Mouse (Mus musculus) heart, embryonic 12.5 days (tissue): Measurements from ENCODE around the gene Tnni1. TPM values are rescaled to one million over a fixed set of nuclear protein-coding genes. Genes with fewer than 3 reads are reported as not detected.

Source experiments
- ATAC-seq: fragments of 200-750 bp; cut with Nextera tagmentation; 2 replicates; pipeline ENCODE4 v1.8.0; 2017; ENCODE audit warnings: moderate TSS enrichment, moderate library complexity; ENCODE audit not compliant: insufficient number of reproducible peaks, low FRiP score
- H3K27ac ChIP-seq: fragments of 300-500 bp; sonication (generic); 2 replicates; pipeline ENCODE4 v1.5.1; 2016; ENCODE audit warnings: mild to moderate bottlenecking, moderate library complexity; ENCODE audit not compliant: poor library complexity, severe bottlenecking
- H3K27me3 ChIP-seq: fragments of 300-500 bp; sonication (generic); replicated peaks from 2 replicates; pipeline ENCODE4 v1.6.1; 2016; ENCODE audit warnings: mild to moderate bottlenecking, moderate library complexity
- H3K36me3 ChIP-seq: fragments of 300-500 bp; sonication (generic); 2 replicates; pipeline ENCODE4 v1.6.1; 2016; ENCODE audit warnings: mild to moderate bottlenecking, moderate library complexity
- H3K4me1 ChIP-seq: fragments of 300-500 bp; sonication (generic); replicated peaks from 2 replicates; pipeline ENCODE4 v1.6.1; 2016; ENCODE audit warnings: mild to moderate bottlenecking
- H3K4me2 ChIP-seq: fragments of 300-500 bp; sonication (generic); 2 replicates; pipeline ENCODE4 v1.6.1; 2016; ENCODE audit warnings: mild to moderate bottlenecking, moderate library complexity
- H3K4me3 ChIP-seq: fragments of 300-500 bp; sonication (generic); 2 replicates; pipeline ENCODE4 v1.5.1; 2016; ENCODE audit warnings: mild to moderate bottlenecking
- H3K9ac ChIP-seq: fragments of 300-500 bp; sonication (generic); 2 replicates; pipeline ENCODE4 v1.6.1; 2016; ENCODE audit warnings: mild to moderate bottlenecking, moderate library complexity
- H3K9me3 ChIP-seq: fragments of 300-500 bp; sonication (generic); replicated peaks from 2 replicates; pipeline ENCODE4 v1.6.1; 2016; ENCODE audit warnings: mild to moderate bottlenecking, moderate library complexity
- WGBS: fragments of 180-500 bp; shearing (Covaris S2); methylation state at CpG from one replicate; pipeline ENCODE4 v1.1.7; 2016; 5-methylcytosine and 5-hydroxymethylcytosine counted together
- polyA plus RNA-seq: library from polyadenylated mRNA; unstranded; fragments of >200 nt; fragmentation: Nextera tagmentation; extraction: Ambion mirVana; gene quantifications from 2 replicates; pipeline ENCODE4 v1.2.1, GENCODE M21; 2016

Gene Tnni1
- polyA plus RNA-seq, 1 experiment from 2014 or later: 3,113 TPM

DNA sequence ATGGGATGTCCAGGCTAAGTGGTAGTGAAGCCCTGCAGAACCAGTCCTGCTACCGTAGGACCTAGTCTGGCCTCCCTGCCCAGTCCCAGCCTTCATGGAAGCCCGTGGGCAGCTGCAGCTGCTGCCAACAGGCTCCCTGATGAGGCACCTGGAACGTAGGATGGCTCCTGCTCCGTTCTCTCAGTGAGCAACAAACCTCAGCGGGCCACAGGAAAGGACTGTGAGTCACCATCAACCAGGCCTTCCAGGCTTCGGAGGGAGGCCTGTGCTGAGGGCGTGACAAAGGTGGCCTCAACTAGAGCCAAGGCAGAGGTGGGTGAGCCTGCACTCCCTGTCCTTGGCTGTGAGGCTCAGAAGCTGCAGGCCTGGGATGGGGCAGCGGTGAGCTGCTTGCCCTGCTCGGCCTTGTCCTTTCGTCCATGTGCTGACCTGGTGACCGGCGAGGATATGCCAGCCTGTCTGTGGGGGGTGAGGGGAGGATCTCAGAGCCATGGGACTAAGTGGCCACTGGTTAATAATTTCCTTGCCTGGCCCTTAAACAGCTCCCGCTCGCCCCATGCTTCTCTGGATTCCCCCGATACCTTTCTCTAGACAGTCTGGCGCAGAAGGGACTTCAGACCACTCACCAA, 41.6 kb downstream of the Tnni1 start:
- H3K27ac ChIP-seq: no peak overlapping the region
- 78% methylated on average over 16 of the region's 16 CpGs for whole genome bisulfite sequencing
- no peak overlapping the region for H3K4me3 ChIP-seq
- H3K4me1 ChIP-seq: peaks cover 35% of the 10 kb centered on the region; the same call in 1 of the 2 replicates
- H3K27me3 ChIP-seq: peaks cover 50% of the 10 kb centered on the region
- no peaks in the 10 kb centered on the region for H3K36me3 ChIP-seq
- no peak overlapping the region for H3K4me2 ChIP-seq
- H3K9ac ChIP-seq: no peak overlapping the region
- H3K9me3 ChIP-seq: no peaks in the 10 kb centered on the region
- ATAC-seq: no peak

DNA sequence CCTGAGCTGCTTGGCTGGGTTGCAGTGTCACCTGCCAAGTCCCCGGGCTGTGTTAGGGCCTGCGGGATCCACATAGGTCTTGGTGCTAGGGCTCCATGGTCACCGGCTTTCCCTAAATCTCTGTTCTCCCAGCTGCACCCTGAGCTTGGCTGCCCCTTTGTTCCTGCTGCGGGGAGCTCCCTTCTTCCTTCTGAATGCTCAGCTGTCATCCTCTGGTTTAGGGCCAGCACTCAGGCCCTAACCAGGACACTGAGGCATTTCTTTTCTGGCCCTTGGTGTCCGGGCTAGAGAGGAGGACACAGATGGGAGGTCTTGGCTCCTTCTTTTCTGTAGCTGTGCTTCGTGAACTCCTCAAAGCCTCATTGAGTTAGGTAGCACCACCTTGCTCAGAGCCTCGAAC, 42.5 kb downstream of the Tnni1 start:
- WGBS: 85% methylated on average over 7 of the region's 7 CpGs
- ATAC-seq: no peak
- Histone ChIP-seq H3K4me2 (no peak overlapping the region), H3K4me3 (no peak overlapping the region), H3K27me3 (peaks cover 50% of the 10 kb centered on the region), H3K36me3 (no peaks in the 10 kb centered on the region), H3K9me3 (no peaks in the 10 kb centered on the region), H3K4me1 (peaks cover 33% of the 10 kb centered on the region; the same call in 1 of the 2 replicates), H3K9ac (no peak overlapping the region), H3K27ac (no peak overlapping the region)

DNA sequence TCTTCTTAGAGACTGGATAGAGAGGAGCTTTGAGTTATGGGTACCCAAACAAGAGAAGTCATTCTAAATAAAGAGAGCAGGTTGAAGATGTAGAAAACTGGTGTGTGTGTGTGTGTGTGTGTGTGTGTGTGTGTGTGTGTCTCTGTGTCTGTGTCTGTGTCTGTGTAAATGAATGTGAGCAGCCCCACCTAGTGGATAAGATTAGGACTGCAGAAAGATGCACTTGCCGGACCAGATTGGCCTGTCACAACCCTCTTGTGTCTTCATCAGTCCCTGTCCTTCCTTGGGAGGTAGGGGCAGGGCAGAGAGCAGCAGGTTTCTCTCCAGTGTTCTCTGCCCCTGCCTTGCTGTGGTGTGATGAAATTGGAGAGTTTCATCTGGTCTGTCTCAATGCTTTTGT, 49.7 kb downstream of the Tnni1 start:
- Histone ChIP-seq H3K9me3 (no peaks in the 10 kb centered on the region), H3K4me2 (no peak overlapping the region), H3K36me3 (no peaks in the 10 kb centered on the region), H3K4me1 (peaks cover 40% of the 10 kb centered on the region), H3K27me3 (no peaks in the 10 kb centered on the region; the same call in 1 of the 2 replicates), H3K4me3 (no peak overlapping the region), H3K9ac (no peak overlapping the region), H3K27ac (no peak overlapping the region)
- 29% methylated on average over 1 of the region's 1 CpGs for WGBS
- ATAC-seq: no peak

DNA sequence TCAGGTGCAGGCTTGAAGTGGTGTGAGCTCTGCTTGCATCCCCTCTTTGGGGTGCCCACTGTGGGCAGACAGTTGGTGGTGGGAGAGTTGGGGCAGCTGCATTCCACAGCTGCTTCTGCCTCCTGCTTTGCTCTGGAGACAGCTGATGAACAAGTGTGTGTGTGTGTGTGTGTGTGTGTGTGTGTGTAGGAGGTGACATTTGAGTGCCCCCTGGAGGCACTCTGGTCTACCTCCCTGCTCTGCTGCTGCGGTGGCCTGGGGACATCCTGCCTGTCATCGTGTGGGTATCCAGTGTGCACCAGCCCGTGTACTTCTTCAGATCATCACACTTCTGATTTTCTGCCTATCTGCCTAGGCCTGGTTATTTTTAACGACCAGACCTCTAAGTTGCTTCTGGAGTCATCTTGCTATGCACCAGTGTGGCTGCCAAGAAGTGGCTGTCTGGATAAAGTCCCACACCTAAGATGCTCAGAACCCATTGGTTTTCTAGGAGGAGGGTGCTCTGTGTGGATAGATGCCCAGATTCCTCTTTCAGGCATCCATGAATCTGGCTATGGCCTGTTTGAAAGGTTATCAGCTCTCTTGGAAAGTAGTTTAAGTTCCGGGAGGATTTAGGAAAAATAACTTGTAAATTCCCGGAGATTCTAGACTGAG, 55.1 kb downstream of the Tnni1 start:
- Histone ChIP-seq H3K9ac (peak overlapping the region; percentile 34; the same call in 1 of the 2 replicates), H3K27ac (peak overlapping the region; percentile 97), H3K9me3 (no peaks in the 10 kb centered on the region), H3K36me3 (peaks cover 7% of the 10 kb centered on the region; the same call in 1 of the 2 replicates), H3K4me2 (no peak overlapping the region), H3K4me3 (no peak overlapping the region), H3K4me1 (peaks cover 74% of the 10 kb centered on the region), H3K27me3 (no peaks in the 10 kb centered on the region)
- 37% methylated on average over 6 of the region's 6 CpGs for WGBS
- no peak for ATAC-seq

DNA sequence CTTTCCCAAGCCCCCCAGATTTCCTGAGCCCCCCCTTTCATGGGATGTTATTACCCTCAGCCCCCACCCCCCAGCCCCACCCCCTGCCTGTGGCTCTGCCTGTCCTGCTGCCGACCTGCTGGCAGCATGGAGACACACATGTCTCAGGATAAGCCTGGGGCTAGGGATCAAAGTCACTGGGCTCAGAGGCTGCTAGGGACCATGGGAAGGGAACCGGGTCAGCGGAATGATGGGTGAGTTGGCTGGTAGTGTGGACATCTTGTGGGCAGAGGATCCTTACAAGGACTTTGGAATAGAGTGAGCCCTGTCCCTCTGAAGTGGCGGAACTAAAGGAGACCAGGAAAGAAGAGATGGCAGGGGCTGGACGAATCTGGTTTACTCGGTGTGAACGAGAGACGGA, 55.7 kb downstream of the Tnni1 start:
- no peak for ATAC-seq
- Histone ChIP-seq H3K9ac (peak overlapping the region; percentile 34; the same call in 1 of the 2 replicates), H3K4me1 (peaks cover 71% of the 10 kb centered on the region), H3K27ac (peak overlapping the region; percentile 97), H3K4me2 (no peak overlapping the region), H3K27me3 (no peaks in the 10 kb centered on the region), H3K4me3 (no peak overlapping the region), H3K36me3 (peaks cover 10% of the 10 kb centered on the region; the same call in 1 of the 2 replicates), H3K9me3 (no peaks in the 10 kb centered on the region)
- WGBS: 64% methylated on average over 8 of the region's 8 CpGs

DNA sequence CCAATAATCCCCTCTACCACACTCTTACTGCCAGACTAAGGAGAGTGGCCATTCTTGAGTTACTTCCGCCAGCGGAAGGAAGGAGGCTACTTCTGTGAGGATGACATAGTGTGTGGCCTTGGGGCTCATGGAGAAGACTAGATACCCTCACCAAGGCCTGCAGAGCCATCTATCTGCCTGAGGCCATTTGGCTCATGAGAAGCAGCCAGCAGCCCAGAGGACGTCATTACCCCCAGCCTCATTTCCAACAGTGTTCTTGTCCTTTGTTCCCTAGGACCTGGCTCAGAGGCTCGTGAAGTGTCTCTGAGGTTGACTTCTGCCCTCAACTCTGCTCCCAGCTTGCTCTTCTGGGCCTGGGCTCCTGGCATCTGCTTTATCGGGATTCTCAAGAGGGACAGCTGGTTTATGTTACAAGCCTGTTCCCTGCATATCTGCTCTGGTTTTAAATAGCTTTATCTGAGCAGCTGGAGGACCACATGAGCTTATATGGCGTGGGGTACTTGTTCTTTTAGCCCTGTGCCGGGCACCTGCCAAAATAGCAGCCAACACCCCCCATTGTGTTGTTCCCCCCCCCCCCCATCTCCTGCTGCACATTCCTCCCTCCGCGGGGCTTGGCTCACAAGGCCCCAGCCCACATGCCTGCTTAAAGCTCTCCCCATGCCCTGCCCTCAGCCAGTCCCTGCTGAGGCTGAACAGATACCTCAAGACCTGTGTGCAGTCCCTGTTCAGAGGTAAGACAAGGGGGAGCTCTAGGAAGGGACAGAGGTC, 56.7 kb downstream of the Tnni1 start, which contains the start of gene Tnnt2:
TSS of gene Tnnt2 (plus strand) at position 639 of the 768 bp plus-strand sequence.
- Histone ChIP-seq H3K9ac (peak within 1 kb of the TSS; percentile 95), H3K4me3 (peak within 1 kb of the TSS; percentile 67), H3K9me3 (no peaks in the 10 kb centered on the region), H3K27ac (peak within 1 kb of the TSS; percentile 97), H3K36me3 (peaks cover 19% of the 10 kb centered on the region), H3K4me2 (peak within 1 kb of the TSS; percentile 68), H3K4me1 (peaks cover 72% of the 10 kb centered on the region), H3K27me3 (no peaks in the 10 kb centered on the region)
- 17% methylated on average over 9 of the region's 9 CpGs for WGBS
- ATAC-seq: peak; percentile 80

DNA sequence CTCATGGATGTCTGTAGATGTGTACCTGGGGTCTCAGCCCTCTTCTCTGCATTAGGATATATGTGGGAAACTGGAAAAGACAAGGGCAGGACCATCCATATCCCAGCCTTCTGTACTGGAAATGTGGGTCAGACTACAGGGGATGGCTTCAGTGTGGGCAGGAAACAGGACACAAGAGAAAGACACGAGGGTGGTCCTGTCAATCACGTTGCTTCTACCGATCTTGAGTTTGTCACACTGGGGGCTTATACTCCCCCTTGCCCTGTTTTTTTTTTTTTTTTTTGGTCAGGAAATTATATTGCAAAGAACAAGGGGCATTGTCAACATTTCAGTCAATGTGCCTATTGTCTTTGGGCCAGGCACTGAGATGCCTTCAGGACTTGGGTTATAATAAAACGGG, 59.4 kb downstream of the Tnni1 start:
- no peaks in the 10 kb centered on the region for H3K27me3 ChIP-seq
- no peak for ATAC-seq
- peak overlapping the region; percentile 68 for H3K4me2 ChIP-seq
- peak overlapping the region; percentile 95 for H3K9ac ChIP-seq
- peak overlapping the region; percentile 96 for H3K27ac ChIP-seq
- peaks cover 77% of the 10 kb centered on the region for H3K4me1 ChIP-seq
- H3K9me3 ChIP-seq: no peaks in the 10 kb centered on the region
- WGBS: 32% methylated on average over 4 of the region's 4 CpGs
- H3K4me3 ChIP-seq: peak overlapping the region; percentile 67
- peaks cover 44% of the 10 kb centered on the region for H3K36me3 ChIP-seq

DNA sequence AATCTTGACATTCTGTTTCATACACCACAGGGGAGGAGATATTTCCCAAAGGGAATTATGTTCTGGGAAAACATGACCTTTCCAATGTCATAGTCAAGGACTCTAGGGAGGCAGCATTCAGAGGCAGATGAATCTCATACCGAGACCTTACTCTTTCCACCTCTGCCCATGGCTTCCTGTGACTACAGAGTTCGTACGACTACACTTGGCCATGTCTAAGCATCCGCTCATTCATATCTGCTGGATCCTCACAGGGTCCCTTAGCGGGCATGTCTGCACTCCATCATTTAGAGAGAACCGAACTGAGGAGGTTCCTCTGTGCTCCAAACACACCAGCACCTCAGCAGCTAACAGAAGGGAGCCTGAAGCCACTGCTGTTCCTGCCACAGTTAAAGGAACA, 59.8 kb downstream of the Tnni1 start:
- no peaks in the 10 kb centered on the region for H3K9me3 ChIP-seq
- peaks cover 49% of the 10 kb centered on the region for H3K36me3 ChIP-seq
- no peaks in the 10 kb centered on the region for H3K27me3 ChIP-seq
- no peak for ATAC-seq
- WGBS: 49% methylated on average over 6 of the region's 6 CpGs
- H3K4me2 ChIP-seq: peak overlapping the region; percentile 68
- peak overlapping the region; percentile 95 for H3K9ac ChIP-seq
- H3K27ac ChIP-seq: peak overlapping the region; percentile 96
- H3K4me3 ChIP-seq: peak overlapping the region; percentile 67
- peaks cover 77% of the 10 kb centered on the region for H3K4me1 ChIP-seq

DNA sequence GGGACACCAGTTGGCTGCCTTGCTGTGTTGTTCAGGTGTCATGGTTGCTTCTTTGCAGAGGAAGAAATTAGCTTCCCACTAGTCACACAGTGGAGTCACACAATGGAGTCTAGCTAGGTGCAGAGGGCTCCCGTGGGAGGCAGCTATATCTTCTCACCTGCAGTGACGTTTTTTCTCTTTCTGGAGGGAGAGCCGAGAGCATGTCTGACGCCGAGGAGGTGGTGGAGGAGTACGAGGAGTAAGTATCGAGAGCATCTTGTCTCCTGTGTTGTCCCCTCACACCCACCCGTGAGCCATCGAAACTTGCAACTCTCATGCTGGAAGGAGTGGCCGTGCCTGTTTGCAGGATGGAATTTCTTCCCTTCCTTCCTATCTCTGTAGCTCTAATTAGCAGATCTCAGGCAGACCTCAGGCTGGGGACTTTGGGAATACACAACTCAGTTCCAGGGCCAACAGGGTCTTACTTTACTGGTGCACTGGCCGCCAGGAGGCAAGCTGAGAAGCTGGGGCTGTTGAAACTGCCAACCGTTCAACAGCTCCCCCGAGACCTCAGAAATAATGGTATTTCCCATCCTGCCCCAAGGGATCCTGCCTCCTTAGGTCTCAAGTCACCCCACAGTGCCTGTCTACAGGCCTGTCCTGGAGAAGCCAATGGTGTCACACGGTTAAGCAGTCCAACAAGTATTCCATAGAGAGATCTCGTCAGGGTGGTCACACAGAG, 61.6 kb downstream of the Tnni1 start:
- Histone ChIP-seq H3K27me3 (no peaks in the 10 kb centered on the region), H3K27ac (peak overlapping the region; percentile 78), H3K4me1 (peaks cover 77% of the 10 kb centered on the region), H3K9ac (peak overlapping the region; percentile 73), H3K4me2 (peak overlapping the region; percentile 57), H3K4me3 (peak overlapping the region; percentile 25), H3K36me3 (peaks cover 66% of the 10 kb centered on the region), H3K9me3 (no peaks in the 10 kb centered on the region)
- 31% methylated on average over 15 of the region's 15 CpGs for WGBS
- ATAC-seq: no peak

DNA sequence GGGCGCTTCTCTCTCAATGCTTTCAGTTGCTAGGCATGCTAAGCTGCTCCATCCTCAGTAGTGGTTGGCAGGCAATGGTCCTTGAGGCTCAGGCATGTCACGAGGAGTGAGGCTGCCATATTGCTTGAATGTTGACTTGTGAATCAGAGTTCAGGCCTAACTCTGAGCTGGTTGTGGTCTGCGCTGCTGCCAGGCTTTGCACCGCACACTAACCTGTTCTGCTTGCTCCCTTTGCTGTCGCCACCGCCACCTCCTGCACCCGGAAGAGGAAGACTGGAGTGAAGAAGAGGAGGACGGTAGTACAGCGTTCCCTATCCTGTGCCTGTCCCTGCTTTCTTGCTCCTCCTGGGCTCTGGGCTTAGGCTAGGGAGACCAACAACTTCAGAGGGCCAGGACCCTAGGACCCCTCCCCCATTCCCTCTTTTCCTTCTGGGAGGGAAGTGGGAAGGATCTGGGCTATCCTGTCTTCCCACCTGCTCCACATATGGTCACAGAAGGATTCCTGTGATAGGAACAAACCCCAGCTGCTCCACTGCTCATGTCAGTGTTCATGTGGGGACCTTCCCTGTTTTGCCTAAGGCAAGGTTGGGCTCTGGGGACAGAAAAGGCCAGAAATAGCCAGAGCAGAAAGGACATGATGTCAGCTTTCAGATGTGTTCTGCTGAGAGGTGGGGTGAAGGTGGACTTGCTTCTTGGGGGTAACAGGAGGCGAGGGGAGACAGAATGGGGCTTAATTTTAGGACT, 64.5 kb downstream of the Tnni1 start:
- peak overlapping the region; percentile 21 for H3K9ac ChIP-seq
- ATAC-seq: no peak
- no peaks in the 10 kb centered on the region for H3K9me3 ChIP-seq
- H3K4me2 ChIP-seq: peak overlapping the region; percentile 26
- H3K36me3 ChIP-seq: peaks cover 91% of the 10 kb centered on the region
- H3K4me3 ChIP-seq: no peak overlapping the region
- WGBS: 80% methylated on average over 10 of the region's 10 CpGs
- no peaks in the 10 kb centered on the region for H3K27me3 ChIP-seq
- peaks cover 93% of the 10 kb centered on the region for H3K4me1 ChIP-seq
- H3K27ac ChIP-seq: peak overlapping the region; percentile 67
